Mouse (Mus musculus) spleen, adult 2 months (tissue): ENCODE results near the gene Fam167b. TPM values are rescaled to one million over a fixed set of nuclear protein-coding genes. Genes with fewer than 3 reads are reported as not detected.

ENCODE experiments used
- DNase-seq, 2 experiments: peaks; one replicate each; pipeline versions ENCODE4 v3.0.0 to v3.0.0-alpha.2; 2012 to 2021; ENCODE audit warnings: low spot score in 2 of 2, low read depth in 1 of 2
- H3K27ac ChIP-seq: fragments of 200-500 bp; 2 replicates; pipeline ENCODE4 v1.5.1; 2012; ENCODE audit warnings: low read length, inconsistent platforms; ENCODE audit not compliant: insufficient read depth
- H3K27me3 ChIP-seq: fragments of 200-500 bp; 2 replicates; pipeline ENCODE4 v1.6.1; 2012; ENCODE audit warnings: mild to moderate bottlenecking, moderate library complexity, low read length, inconsistent platforms; ENCODE audit not compliant: control insufficient read depth, insufficient read depth
- H3K36me3 ChIP-seq: fragments of 200-500 bp; 2 replicates; pipeline ENCODE4 v1.6.1; 2012; ENCODE audit warnings: mild to moderate bottlenecking, low read length, inconsistent platforms; ENCODE audit not compliant: control insufficient read depth, insufficient read depth
- H3K4me1 ChIP-seq: fragments of 200-500 bp; 2 replicates; pipeline ENCODE4 v1.6.1; 2011; ENCODE audit warnings: inconsistent platforms; ENCODE audit not compliant: control insufficient read depth, insufficient read depth, insufficient read length
- H3K4me3 ChIP-seq: fragments of 200-500 bp; 2 replicates; pipeline ENCODE4 v1.5.1; 2011; ENCODE audit warnings: mild to moderate bottlenecking, inconsistent platforms; ENCODE audit not compliant: insufficient read depth, insufficient read length; ENCODE audit errors: extremely low read depth
- CTCF ChIP-seq: fragments of 200-500 bp; IDR thresholded peaks from 2 replicates; pipeline ENCODE4 v1.5.1; 2011; ENCODE audit warnings: mild to moderate bottlenecking, inconsistent platforms; ENCODE audit not compliant: insufficient read depth, insufficient read length, insufficient replicate concordance; ENCODE audit errors: extremely low read depth
- POLR2A ChIP-seq: fragments of 200-500 bp; IDR thresholded peaks from 2 replicates; pipeline ENCODE4 v1.6.1; 2011; ENCODE audit warnings: low read depth, low read length, inconsistent platforms
- WGBS: fragments of 180-500 bp; shearing (Covaris S2); methylation state at CpG from one replicate; pipeline ENCODE4 v1.1.7; 2018; 5-methylcytosine and 5-hydroxymethylcytosine counted together
- polyA plus RNA-seq: library from polyadenylated mRNA; depleted of rRNA; stranded (reverse); fragments of >200 nt; gene quantifications from 2 replicates; pipeline ENCODE4 v1.2.3, GENCODE M21; 2012

Fam167b gene
- polyA plus RNA-seq, 1 experiment = 10.9 TPM

- Histone ChIP-seq H3K27me3 (no peaks in the 10 kb centered on the region), H3K27ac (peak overlapping the region; percentile 15; the same call in 1 of the 2 replicates), H3K4me1 (peaks cover 12% of the 10 kb centered on the region; the same call in 1 of the 2 replicates), H3K36me3 (peaks cover 13% of the 10 kb centered on the region), H3K4me3 (no peak overlapping the region)
- WGBS = 74% methylated on average over 12 of the region's 12 CpGs
- DNase-seq = no peak
- TF ChIP-seq CTCF (no peak), POLR2A (no peak)
Measured at GRCm38 (mm10) chr4:129609139-129609631, 30.8 kb upstream of the Fam167b start.

DNA sequence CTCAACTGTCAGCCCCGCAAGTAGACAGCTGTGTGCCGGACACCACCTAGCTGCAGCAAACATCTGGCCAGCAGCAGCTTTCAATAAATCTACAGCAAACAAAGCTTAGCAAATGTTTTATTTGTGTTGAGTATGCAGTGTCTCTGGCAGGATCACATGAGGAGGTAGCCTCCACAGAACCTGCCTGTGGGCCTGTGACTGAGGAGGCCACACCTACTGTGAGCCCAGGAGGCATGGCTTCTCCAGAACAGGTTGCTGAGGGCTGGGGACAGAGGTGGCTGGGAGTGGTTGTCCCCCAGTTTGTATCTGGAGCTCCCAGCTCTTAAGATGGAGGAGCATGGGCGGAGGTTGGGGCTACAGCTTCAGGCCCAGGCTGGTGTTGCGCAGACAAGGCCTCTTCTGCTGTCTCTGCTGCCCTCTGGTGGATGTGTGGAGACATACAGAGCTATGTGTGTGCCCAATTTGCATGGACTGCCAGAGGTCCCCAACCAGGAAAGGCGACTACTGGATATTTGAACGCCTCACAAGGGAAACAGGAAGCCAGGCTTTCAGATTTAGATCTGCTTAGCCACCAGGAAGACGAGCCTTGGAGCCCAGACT, 30.2 kb upstream of the Fam167b start:
- 42% methylated on average over 7 of the region's 7 CpGs for WGBS
- TF ChIP-seq POLR2A (no peak), CTCF (peak; percentile 91)
- Histone ChIP-seq H3K36me3 (peaks cover 16% of the 10 kb centered on the region), H3K4me1 (peaks cover 12% of the 10 kb centered on the region; the same call in 1 of the 2 replicates), H3K4me3 (no peak overlapping the region), H3K27me3 (no peaks in the 10 kb centered on the region), H3K27ac (no peak overlapping the region)
- peak; percentile 66 to 78 for DNase-seq

DNA sequence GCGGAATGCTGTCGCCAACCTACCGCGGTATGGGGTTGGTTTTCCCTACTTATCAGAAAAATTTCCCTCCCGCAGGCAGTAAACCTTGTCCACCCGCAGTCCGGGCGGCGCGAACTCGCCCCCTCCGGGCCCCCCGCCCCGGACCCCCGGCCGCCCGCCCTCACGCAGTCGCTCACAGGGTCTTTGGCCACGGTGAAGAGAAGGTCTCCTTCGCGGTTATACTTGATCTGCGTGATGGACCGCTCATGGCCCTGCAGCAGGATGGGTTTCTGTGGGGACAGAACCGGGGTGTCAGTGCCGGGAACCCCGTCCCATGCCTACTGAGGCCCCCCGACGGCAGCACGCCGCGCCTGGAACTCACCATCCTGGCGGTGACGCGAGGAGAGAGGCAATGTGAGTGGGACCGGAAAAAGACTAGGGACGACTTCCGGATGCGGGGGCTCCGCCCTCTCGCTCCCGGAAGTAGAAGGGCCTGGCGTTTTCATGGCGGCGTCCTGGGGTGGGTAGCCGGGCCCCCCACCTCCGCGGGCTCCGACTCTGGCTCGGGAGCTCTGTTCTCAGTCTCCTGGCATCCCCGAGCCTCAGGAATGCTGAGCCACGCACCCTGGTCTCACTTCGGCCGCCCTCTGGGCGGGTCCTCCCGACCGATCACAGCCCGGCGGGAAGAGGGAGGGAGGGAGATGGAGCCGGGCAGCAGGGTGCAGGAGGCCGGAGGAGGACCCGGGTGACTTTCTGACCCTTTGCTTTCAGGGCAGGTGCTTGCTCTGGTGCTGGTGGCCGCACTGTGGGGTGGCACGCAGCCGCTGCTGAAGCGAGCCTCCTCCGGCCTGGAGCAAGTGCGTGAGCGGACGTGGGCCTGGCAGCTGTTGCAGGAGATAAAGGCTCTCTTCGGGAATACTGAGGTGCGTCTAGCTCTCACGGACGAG, 22.1 kb upstream of the Fam167b start, which contains the start of the genes Eif3i and Tmem234:
Eif3i (minus strand) TSS at position 416 of the 926 bp plus-strand sequence.
Tmem234 (plus strand) TSS at position 436 of the 926 bp plus-strand sequence.
- H3K27ac ChIP-seq = peak within 1 kb of the TSS; percentile 60
- no peak for TF ChIP-seq CTCF
- TF ChIP-seq POLR2A = peak; percentile 56
- peak within 1 kb of the TSS; percentile 94 for H3K4me3 ChIP-seq
- peaks cover 3% of the 10 kb centered on the region; the same call in 1 of the 2 replicates for H3K4me1 ChIP-seq
- WGBS = under 1% methylated on average over 74 of the region's 74 CpGs
- DNase-seq = peak; percentile 68 to 80
- peaks cover 10% of the 10 kb centered on the region for H3K36me3 ChIP-seq
- H3K27me3 ChIP-seq = no peaks in the 10 kb centered on the region

GRCm38 (mm10) chr4:129588865-129589264, 10.5 kb upstream of the Fam167b start:
- no peaks in the 10 kb centered on the region for H3K27me3 ChIP-seq
- no peak for DNase-seq
- H3K36me3 ChIP-seq = peaks cover 21% of the 10 kb centered on the region
- 64% methylated on average over 4 of the region's 4 CpGs for WGBS
- H3K4me3 ChIP-seq = no peak overlapping the region
- no peaks in the 10 kb centered on the region; the same call in 1 of the 2 replicates for H3K4me1 ChIP-seq
- no peak overlapping the region for H3K27ac ChIP-seq
- TF ChIP-seq CTCF (no peak), POLR2A (no peak)

GRCm38 (mm10) chr4:129586943-129587342, 8.6 kb upstream of the Fam167b start:
- no peak overlapping the region for H3K27ac ChIP-seq
- DNase-seq = no peak
- 77% methylated on average over 1 of the region's 1 CpGs for WGBS
- H3K4me1 ChIP-seq = no peaks in the 10 kb centered on the region; the same call in 1 of the 2 replicates
- peaks cover 7% of the 10 kb centered on the region for H3K36me3 ChIP-seq
- TF ChIP-seq CTCF (no peak), POLR2A (no peak)
- no peaks in the 10 kb centered on the region for H3K27me3 ChIP-seq
- H3K4me3 ChIP-seq = no peak overlapping the region

DNA sequence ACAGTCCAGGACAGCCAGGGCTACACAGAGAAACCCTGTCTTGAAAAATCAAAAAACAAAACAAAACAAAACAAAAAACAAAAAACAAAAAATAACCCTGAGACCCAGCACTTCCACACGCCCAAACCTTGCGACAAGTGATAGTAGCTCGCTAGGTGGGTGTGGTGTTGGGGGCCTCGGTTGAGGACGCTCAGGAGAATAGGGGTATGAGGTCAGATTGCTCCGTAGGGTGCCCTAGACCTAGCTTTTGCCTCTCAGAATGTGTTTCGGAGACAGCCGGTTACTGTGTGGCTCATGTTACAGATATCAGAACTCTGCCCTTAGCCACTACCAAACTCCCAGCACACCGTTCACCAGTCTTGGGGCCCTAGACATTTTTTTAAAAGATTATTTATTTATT, 7.4 kb upstream of the Fam167b start:
- DNase-seq = no peak
- Histone ChIP-seq H3K27ac (peak overlapping the region; percentile 8; the same call in 1 of the 2 replicates), H3K4me1 (no peaks in the 10 kb centered on the region; the same call in 1 of the 2 replicates), H3K36me3 (no peaks in the 10 kb centered on the region), H3K4me3 (no peak overlapping the region; the same call in 1 of the 2 replicates), H3K27me3 (no peaks in the 10 kb centered on the region)
- WGBS = 90% methylated on average over 9 of the region's 9 CpGs
- TF ChIP-seq CTCF (no peak), POLR2A (no peak)
